Mouse (Mus musculus) embryonic fibroblast, embryonic 13.5 days (primary cell): ENCODE results near the gene Zzef1.

Experiments
- CTCF ChIP-seq: IDR thresholded peaks from 2 replicates; pipeline ENCODE4 v1.5.1; 2011; ENCODE audit warnings: mild to moderate bottlenecking, control low read depth, low read length, moderate library complexity, borderline replicate concordance; ENCODE audit not compliant: insufficient read depth
- POLR2A ChIP-seq: IDR thresholded peaks from 2 replicates; pipeline ENCODE4 v1.6.1; 2011; ENCODE audit warnings: low read depth, mild to moderate bottlenecking, control low read depth, low read length, moderate library complexity

DNA sequence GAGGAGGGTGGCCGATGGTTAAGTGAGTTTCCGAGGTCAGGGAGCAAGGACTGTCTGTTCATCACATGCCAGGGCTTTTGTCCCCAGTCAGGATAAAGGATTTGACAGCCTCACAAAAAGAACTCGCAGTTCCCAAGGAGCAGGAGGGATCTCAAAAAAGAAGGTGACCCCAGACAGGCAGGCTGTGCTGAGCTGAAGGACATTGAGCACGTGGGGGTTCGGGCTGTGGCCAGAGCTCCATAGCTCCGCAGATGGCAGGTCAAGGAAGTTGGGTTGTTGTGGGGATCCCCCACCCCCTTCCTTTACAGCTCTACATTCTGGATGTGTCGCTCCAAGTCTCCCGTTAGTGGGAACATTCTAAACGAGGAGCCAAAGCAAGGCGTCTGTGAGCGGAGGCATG is 151.8 kb downstream of the Zzef1 start:
- TF ChIP-seq POLR2A (no peak), CTCF (no peak)
